Mouse (Mus musculus): ENCODE results near the gene Vav2.
A peak's percentile ranks its signal among the peaks of the same experiment; 100 is the strongest.

Vav2 gene

GRCm38 (mm10) chr2:27320820-27321219 is 106.0 kb downstream of the Vav2 start:
- no peak for DNase-seq (ENCODE audit: low read depth, low spot score)

DNA sequence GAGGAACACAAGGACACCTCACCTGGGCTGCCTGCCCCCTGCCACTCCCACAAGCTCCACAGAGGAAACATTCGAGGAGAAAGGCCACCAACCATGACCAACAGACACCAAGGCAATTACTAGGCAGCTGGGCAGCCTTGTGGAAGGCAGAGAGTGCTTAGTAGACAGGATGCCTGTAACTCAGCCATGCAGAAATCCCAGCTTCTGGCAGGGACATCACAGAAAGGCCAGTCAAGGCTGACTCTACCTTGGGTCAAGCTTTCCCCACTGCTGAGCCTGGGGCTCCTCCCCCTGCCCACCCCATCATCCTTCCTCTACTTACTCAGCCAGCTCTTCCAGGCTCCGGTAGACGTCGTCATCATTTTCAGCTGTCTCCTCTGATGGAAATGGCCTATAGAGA is 108.2 kb downstream of the Vav2 start:
- no peak for DNase-seq (ENCODE audit: low read depth, low spot score)

DNA sequence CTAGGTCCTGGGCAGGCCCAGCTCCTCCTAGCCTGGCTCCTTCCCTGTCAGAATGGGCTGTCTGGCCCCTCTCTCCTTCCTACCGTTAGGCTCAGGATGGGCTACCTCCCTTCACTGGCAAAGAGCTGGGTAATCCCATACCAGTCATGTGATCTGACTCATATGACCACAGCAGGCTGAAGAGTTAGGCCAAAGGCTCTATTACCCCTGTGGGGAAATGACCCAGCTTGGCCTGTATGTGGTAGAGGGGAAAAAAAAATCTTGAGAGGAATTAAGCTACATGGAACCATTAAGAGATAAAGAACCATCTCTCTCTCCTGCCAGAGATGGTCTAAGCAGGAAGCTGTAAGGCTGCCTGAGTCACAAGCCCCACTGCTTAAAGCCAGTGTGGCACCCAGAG is 108.6 kb downstream of the Vav2 start:
- DNase-seq (ENCODE audit: low read depth, low spot score) = no peak

DNA sequence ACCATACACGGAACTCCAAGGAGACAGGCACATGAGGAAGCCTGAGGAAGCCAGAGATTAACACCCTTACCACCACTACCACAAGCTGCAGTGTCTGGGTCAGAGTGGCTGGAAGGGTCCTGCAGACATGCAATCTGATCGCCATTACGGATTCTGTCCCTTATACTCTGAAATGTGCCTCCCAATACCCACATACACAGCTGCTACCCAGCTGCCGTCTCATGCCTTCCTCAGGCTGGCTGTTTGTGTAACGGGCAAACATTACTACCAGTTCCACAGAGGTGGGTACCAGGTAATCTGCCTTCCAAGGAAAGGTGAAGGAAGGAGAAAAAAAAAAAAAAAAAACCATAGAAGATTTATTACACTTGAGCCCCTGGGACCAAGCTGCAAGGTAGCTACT is 110.7 kb downstream of the Vav2 start:
- no peak for DNase-seq (ENCODE audit: low read depth, low spot score)

GRCm38 (mm10) chr2:27314269-27314668 is 112.6 kb downstream of the Vav2 start:
- DNase-seq (ENCODE audit: low read depth, low spot score) = no peak

GRCm38 (mm10) chr2:27312500-27312899 is 114.3 kb downstream of the Vav2 start:
- no peak for DNase-seq (ENCODE audit: low read depth, low spot score)

DNA sequence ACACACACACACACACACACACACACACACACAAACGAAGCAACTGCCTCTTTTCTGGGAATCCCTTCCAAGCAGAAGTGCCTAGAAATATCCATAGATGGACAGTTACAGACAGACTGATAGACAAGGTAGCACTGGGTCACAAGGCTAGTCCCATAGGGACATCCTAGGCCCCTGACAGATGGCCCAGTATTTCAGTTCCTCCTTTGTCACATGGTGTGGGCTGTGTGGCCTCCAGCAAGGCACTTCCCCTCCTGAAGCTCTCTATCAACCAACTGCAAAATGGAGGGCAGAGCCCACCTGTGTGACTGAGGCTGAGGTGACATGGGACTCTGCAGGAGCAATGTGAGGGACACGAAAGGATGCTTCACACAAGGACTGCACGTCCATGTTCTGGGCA is 115.2 kb downstream of the Vav2 start:
- no peak for DNase-seq (ENCODE audit: low read depth, low spot score)

DNA sequence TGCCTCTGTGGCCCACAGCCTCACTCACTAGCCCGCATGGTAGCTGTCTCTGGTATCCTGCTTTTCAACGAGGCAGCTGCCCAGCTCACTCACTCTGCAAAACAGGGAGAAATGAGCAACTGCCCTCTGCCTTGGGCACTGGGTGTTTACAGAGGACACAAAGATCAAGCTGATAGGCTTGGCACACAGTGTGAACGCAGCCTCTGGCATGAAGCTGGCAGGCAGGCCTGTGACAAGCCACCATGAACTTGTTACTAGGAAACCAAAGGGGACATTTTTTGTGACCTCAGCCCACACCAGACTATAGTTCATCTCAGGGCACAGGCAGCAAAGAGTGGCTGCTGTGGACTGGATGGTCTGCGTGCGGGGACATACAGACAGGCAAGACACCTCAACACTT is 115.9 kb downstream of the Vav2 start:
- DNase-seq (ENCODE audit: low read depth, low spot score) = no peak

GRCm38 (mm10) chr2:27310221-27310620 is 116.6 kb downstream of the Vav2 start:
- DNase-seq (ENCODE audit: low read depth, low spot score) = no peak

- no peak for DNase-seq (ENCODE audit: low read depth, low spot score)
These were observed 120.2 kb downstream of the Vav2 start for GRCm38 (mm10) chr2:27306628-27307027.

DNA sequence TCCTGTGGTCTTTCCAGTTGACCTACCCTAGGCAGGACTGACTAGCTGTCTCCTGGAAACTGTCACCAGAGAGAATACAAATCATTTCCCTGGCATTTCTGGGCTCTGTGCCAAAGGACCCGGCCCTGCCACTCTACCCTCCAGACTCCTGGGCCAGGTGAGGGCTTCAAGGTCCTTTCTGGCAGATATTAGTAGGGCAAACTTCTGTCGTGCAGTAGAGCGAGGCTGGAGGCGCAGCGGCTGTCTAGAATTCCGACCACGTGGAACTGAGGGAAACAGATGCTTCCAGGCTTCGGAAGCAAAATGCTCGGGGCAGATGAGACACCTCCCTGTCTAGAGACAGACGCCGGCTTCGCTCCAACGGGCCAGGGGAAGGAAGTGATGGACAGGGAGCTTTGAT is 122.1 kb downstream of the Vav2 start:
- DNase-seq (ENCODE audit: low read depth, low spot score) = no peak

DNA sequence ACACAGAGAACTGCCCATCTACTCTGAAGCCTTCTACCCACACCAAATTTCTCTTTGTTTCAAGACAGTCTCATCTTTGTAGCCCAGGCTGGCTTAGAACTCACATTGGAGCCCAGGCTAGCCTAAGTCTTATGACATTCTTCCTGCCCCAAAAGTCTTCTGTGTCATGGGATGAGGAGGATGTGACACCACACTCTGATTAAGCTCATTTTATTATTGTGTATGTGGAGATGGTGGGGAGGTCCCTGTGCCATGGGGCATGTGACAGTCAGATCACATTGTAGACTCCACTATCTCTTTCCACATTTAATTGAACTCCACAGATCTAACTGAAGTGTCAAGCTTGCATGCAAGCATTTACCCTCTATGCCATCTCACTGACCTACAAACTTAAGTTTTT is 122.8 kb downstream of the Vav2 start:
- no peak for DNase-seq (ENCODE audit: low read depth, low spot score)

- DNase-seq (ENCODE audit: low read depth, low spot score) = no peak
These were observed 125.3 kb downstream of the Vav2 start for GRCm38 (mm10) chr2:27301444-27302111.

GRCm38 (mm10) chr2:27300725-27301443 is 125.9 kb downstream of the Vav2 start:
- DNase-seq (ENCODE audit: low read depth, low spot score) = no peak

DNA sequence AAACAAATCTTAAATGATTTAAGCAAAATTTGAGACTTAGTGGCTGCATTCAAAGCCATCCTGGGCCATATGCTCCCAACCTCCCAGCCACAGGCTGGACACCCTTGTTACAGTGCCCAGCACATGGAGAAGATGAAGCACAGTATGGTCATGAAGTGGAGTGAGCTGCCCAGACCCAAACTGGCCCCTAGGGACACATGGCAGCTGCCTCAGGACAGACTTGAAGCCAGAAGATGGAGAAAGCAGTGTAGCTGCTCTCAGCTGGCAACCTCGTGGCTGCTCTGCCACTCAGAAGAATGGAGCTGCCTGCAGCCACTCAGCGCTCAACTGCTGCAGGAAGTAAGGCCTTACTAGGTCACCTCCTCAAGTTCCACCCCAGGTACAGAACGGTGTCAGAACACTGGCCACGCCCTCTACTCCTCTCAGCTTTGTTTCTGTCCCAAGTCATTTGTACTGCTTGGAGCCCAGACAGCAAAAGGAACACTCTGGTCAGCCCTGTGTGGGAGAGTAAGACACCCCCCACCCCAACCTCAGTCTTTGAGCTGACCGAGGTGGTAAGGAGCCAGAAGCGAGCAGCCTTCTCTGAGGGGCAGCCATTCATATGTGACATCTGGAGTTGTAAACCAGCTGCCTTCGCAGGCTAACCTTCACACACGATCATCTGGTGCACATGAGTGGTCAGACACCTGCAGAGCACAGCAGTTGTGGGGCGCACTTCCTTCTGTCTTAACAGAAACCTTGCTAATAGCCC is 130.0 kb downstream of the Vav2 start:
- peak; percentile 38 for DNase-seq (ENCODE audit: low read depth, low spot score)

- DNase-seq (ENCODE audit: low read depth, low spot score) = no peak
These were observed 132.1 kb downstream of the Vav2 start for GRCm38 (mm10) chr2:27294777-27295176.

- DNase-seq (ENCODE audit: low read depth, low spot score) = peak; percentile 73
These were observed 137.8 kb downstream of the Vav2 start for GRCm38 (mm10) chr2:27289019-27289418.

DNA sequence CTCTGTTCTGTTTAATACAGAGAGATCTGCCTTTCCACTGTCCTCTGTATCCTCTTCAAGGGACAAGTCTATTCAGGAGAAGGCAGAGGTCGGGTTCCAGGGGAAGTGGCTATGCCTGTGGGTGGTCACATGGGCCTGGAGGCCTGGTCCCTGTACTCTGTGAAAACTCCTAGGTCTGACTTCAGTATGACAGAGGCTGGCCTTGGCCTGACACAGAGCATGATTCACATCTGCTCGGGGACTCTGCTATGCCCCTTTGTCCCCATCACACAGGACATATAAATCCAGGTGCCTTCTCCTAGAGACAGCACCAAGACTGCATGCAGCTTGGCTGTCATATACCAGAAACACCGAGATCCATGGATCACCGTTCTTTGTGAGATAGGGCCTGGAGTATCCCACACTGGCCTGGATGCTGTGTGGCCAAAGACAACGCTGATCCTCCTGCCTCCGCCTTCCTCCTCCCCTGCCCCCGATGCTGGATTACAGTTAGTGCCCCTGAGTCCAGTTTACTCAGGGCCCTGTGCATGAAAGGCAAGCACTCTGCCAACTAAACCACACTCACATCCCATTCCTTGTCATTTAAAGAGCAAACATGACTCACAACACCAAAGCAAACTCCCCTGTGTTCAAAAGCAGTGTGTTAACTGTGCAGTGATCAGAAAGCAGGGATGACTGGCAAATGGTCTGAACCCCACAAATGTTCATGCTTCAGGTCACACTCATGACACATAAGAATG is 139.7 kb downstream of the Vav2 start:
- DNase-seq (ENCODE audit: low read depth, low spot score) = no peak

- no peak for DNase-seq (ENCODE audit: low read depth, low spot score)
These were observed 142.4 kb downstream of the Vav2 start for GRCm38 (mm10) chr2:27284441-27284840.

DNA sequence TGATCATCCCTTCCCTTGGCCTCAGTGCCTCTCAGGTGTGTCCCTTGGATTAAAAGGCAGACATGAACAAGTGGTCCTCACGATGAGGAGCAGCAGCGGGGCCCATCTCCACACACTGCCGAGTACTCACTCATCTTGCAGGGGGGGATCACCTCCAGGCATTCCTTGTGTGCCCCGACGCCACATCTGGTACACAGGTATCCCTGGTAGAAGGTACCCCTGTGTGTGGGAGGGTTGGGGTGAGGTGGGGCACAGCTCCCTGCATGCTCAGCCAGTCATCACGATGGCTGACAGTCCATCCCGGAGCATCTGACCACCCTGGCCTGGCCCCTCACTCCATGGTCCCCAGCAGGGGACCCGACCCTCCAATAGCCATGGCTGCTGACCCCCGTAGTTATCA is 145.1 kb downstream of the Vav2 start:
- no peak for DNase-seq (ENCODE audit: low read depth, low spot score)

DNA sequence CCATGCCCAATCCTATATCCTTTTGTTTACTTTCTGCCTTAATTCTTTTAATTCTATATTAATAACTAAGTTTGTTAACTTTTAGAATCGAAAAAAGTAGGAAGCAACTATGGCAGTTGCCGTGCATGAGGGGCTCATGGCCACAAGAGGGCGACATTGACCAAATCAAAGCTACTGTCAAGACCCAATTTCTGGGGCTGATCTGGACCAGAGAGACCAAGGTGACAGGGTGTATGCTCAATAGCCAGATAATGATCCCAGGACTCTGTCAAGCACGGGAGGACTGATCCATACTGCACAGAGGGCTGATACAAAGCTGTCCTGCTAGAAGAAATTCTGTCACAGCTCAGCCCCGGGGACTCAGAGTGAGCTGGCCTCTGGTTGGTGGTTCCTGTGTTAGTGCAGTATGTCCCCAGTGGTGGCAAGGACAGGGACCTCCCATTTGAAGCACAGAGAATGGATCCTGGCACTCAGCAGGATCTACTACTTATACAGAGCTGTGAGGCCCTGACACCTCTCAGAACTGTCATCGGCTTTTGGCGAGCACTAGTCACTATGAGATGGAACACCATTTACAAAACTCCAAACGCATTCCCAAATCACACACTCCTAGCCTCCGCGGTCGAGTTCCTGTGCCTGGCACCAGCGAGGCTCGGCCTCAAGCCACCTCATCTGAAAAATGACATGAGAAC is 145.8 kb downstream of the Vav2 start:
- peak; percentile 62 for DNase-seq (ENCODE audit: low read depth, low spot score)
